Mouse (Mus musculus): ENCODE data around the gene Zbtb38.

Zbtb38 gene

GRCm38 (mm10) chr9:96758749-96759597, 6.3 kb upstream of the Zbtb38 start:
- peak; percentile 63 for DNase-seq (ENCODE audit: low spot score)

DNA sequence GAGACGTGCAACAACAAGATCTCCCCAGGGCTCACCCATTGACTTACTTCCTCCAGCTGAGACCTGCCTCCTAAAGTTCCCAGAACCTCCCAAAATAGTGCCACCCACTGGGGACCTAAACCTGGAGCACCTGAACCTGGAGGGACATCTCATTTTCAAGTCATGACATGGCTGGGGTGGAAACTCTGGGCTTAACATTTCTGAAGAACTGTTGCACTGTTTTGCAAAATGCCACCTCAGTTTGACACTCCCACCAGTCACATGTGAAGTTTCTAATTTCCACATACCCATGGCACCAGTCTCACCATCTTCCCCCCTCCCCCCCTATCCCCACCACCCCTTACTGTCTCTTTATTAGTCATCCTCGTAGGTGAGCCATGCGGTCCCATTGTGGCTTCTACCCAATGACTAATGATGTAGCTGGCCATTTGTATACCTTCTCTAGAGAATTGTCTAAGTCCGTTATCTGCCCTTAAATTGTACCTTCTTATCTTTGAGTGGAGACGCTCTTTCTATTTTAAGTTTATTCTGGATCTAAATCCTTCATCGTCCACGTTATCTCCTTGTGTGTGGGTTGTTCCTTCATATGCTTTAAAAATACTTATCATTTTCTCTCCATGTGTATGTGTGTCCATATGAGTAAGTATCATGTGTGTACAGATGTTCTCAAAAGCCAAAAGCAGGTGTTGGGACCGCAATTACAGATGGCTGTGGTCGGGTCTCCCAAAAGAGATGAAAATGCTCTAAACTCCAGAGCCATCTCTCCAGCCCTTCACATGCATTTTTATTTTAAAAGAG, 4.2 kb upstream of the Zbtb38 start:
- DNase-seq (ENCODE audit: low spot score), result no peak

- DNase-seq (ENCODE audit: low spot score), result no peak
Observed at GRCm38 (mm10) chr9:96755761-96756160, 3.1 kb upstream of the Zbtb38 start.

GRCm38 (mm10) chr9:96754625-96754969, 2.0 kb upstream of the Zbtb38 start:
- DNase-seq (ENCODE audit: low spot score), result no peak

GRCm38 (mm10) chr9:96753921-96754624, 1.4 kb upstream of the Zbtb38 start:
- no peak for DNase-seq (ENCODE audit: low spot score)

- no peak for DNase-seq (ENCODE audit: low spot score)
Observed at GRCm38 (mm10) chr9:96753392-96753791, 761 bp upstream of the Zbtb38 start.

- DNase-seq (ENCODE audit: low spot score), result no peak
Observed at GRCm38 (mm10) chr9:96751821-96752602, 619 bp downstream of the Zbtb38 start.

DNA sequence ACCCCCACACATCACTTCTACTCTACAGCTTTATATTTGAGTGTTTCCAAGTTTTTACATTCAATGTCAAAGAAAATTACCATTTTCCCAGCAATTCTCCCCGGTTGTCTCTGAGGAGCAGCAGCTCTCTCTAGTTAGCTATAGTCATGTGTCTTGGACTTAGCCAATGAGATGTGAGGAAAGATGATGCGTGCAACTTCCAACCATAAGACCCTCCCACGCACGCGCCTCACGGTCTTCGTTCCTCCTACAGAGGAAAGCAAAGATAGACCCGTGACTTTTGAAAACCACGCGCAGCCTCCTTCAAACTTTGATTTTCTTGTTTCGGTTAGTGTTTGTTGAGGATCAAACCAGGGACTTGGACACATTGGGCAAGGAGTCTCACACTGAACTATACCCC, 2.0 kb downstream of the Zbtb38 start:
- no peak for DNase-seq (ENCODE audit: low spot score)

- DNase-seq (ENCODE audit: low spot score), result no peak
Observed at GRCm38 (mm10) chr9:96746527-96746926, 6.1 kb downstream of the Zbtb38 start.

- no peak for DNase-seq (ENCODE audit: low spot score)
Observed at GRCm38 (mm10) chr9:96744909-96745308, 7.7 kb downstream of the Zbtb38 start.

DNA sequence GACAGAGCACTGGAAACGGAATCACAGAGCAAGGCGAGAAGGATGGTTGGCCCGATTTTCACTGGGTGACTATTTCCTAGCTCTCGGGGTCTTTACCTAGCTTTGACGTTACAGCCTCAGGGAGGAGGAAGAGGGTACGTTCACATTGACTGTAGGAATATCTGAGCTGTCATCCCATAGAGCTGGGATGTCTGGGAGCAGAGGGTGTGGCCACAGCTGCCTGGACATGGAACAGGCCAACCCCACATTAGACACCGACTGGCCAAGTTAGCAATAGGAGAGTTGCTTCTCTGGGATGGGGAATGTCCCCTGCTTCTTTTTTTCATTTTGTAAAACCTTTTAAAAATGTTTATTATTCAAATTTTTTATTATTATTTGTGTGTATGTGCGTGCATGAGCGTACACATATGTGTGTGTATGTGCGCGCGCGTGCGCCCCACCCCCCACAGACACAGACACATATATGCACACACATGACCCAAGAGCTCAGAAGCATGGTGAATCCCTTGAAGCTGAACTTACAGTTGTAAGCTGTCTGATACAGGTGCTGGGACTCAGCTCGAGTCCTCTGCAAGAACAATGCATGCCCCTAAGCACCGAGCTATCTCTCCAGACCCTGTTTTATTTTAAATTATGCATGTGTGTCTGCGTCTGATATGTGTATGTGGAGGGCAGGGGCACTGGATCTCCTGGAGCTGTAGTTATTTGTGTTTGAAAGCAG, 11.1 kb downstream of the Zbtb38 start:
- no peak for DNase-seq (ENCODE audit: low spot score)

DNA sequence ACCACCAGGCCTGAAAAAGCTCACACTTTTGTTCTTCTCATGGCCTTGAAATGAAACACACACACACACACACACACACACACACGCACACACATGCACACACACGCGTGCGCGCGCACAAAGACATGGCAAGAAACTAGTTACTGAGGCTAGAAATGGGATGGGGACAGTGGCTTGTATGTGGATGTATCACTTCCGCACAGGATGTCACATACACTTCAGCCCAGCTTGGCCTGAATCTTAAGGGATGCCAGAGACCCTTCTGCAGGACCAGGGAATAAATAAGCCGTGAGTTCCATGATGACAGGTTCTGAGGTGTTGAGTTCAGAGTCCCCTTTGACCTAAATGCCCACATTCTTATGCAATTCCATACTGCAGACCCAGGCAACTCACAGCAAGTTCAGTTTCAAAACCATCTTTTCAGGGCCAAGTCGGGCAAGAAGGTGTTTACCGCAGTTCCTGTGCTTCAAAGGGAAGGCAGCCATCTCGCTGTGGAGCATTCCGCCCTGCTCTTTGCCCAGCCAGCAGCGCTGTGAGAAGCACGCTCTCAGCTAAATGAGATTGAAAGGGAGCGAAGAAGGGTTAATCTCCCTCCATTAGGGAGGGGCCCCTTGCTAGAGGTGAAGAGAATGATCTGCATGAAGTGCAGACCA, 11.8 kb downstream of the Zbtb38 start:
- DNase-seq (ENCODE audit: low spot score), result no peak

GRCm38 (mm10) chr9:96739808-96740711, 12.6 kb downstream of the Zbtb38 start:
- DNase-seq (ENCODE audit: low spot score), result peak; percentile 51

DNA sequence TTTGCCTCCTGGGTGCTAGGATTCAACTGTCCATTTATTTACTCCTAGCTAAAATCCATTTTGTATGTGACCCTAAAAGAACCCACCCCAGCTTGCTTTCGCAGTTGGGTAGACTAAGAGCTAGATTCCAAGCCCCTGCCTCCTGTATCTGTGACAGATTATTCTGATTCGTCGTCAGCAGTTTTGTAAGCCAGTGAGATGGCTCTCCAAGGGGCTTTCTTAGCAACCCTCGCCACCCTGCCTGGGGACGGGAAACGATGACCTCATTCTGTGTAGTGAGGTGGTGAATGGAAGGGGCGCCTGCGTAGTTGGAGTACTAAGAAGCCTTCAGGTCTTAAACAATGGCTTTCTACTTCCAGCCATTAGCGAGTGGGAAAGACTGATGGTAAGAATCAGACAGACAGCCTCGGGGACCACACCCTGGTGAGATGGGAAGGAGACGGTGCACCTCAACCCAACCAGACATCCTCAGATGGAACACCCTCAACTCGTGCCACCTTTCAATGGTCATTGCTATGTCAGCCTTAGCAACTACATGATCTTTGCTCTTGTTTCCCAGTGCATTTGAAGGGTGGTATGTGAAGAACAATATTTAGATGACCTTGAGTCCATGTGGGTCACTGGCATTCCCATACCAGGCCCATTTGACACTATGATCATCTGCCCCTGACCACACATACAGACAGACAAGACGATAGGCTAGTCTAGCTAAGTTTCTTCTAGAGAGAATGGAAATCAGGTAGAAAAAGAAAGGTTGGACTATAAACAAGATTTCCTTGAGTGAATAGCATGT, 13.9 kb downstream of the Zbtb38 start:
- DNase-seq (ENCODE audit: low spot score), result no peak

DNA sequence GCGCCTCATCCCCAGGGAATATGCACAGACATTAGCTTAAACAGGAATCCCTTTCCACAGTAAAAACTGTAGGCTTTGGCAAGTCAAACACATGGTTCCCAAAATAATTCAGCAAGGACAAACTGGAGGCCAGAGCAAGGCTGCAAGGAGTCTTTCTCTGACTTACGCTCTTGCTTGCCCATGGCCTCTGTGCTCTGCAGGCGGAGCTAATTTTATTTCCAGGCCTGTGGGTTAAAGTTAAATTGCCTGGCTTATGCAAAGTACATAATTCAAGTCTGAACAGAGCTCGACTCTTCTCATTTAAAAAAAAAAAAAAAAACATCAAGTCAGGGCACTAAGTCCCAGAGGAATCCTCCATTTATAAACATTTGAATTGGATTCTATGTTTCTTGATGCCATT, 16.7 kb downstream of the Zbtb38 start:
- no peak for DNase-seq (ENCODE audit: low spot score)

DNA sequence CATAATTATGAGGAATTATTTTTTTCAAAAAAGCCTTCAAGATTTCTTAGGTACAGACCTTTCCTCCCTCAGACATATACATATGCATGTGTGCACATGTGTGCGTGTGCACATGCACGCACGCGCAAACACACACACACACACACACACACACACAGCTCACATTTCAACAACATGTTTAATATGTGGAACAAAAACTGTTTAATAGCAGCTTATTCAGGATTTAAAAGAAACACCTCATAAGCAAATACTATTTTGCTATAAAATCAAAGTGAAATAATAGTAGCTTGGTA, 19.3 kb downstream of the Zbtb38 start:
- no peak for DNase-seq (ENCODE audit: low spot score)

DNA sequence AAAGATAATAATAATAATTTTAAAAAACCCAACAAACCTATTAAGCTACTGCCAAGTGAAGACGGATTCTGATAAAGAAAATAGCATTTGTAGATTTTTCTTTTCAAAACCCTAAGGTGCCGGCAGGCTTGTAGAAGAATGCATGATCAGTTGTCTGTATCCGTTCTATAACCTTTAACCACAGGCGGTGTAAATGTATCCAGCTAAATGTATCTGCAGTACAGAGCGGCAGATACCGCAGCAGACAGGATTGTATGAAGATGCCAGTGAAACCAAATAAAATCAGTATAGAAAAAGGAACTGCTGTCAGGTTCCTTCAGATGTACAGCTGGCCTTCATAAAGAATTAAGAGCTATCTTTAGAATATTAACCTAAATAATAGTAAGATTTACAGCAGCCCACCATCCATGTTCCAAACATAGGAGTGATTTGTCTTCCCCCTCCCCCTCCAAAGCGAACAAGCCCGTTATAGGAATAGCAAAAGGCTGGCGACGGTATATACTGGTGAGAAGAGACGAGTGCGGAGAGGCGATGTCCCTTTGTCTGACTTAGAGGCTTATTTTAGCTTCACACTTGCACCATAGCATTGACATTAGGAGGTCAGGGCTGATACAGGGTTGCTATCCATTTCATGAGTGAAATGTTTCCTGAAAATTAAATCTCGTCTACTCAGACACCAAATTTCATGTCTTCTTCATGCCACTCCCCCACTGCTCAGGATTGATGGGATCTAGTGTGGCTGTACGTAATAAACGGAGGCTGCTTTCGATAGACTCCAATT, 19.8 kb downstream of the Zbtb38 start:
- DNase-seq (ENCODE audit: low spot score), result no peak

DNA sequence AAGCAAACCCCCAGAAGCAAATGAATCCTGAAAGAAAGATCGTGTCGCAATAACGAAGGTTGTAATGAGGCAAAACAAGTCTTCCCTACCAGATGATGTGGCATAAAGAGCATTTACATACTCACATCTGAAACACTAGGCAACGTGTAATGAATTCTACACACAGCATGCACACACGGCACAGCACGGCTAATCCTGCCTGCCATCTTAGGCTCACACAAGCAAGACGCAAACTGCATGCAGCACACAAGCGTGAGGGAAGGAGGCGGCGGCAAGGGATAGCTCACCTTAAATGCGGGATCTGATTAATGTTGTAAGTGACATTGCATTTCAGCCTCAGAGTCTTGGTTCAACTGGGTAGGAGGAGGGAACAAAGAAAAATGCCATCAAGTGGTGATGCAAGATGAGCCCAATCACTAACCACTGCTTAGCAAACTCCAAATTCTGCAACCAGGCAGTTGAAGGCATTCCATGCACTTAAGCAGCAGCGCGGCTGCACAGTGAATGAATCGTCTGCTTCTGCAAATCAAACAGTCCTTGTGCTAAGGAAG, 20.6 kb downstream of the Zbtb38 start:
- no peak for DNase-seq (ENCODE audit: low spot score)
